Mouse (Mus musculus): ENCODE data around the gene Pxmp4. TPM values are rescaled to one million over a fixed set of nuclear protein-coding genes. Genes with fewer than 3 reads are reported as not detected.
A peak's percentile ranks its signal among the peaks of the same experiment; 100 is the strongest.

Gene Pxmp4
- total RNA-seq (2022) = 10 to 100 TPM; 13.2 to 15.2 (median 14.1) TPM

GRCm38 (mm10) chr2:154603638-154604153 lies at the start of gene Pxmp4:
Gene Pxmp4 (minus strand): TSS chr2:154603708.
- peak; percentile 99 to 100 for DNase-seq (ENCODE audit: low spot score in 2 of 2)

GRCm38 (mm10) chr2:154651363-154651762 lies 47.9 kb upstream of the Pxmp4 start, which contains the start of gene Chmp4b:
Gene Chmp4b (plus strand): TSS chr2:154651705.
- no peak for DNase-seq (ENCODE audit: low spot score in 2 of 2)

GRCm38 (mm10) chr2:154650404-154650803 lies 46.9 kb upstream of the Pxmp4 start:
- DNase-seq (ENCODE audit: low spot score in 2 of 2) = no peak

- DNase-seq (ENCODE audit: low spot score in 2 of 2) = no peak
Observed at GRCm38 (mm10) chr2:154648086-154648485, 44.6 kb upstream of the Pxmp4 start.

- DNase-seq (ENCODE audit: low spot score in 2 of 2) = no peak
Observed at GRCm38 (mm10) chr2:154646634-154647033, 43.1 kb upstream of the Pxmp4 start.

- DNase-seq (ENCODE audit: low spot score in 2 of 2) = no peak
Observed at GRCm38 (mm10) chr2:154642712-154643385, 39.3 kb upstream of the Pxmp4 start.

- no peak for DNase-seq (ENCODE audit: low spot score in 2 of 2)
Observed at GRCm38 (mm10) chr2:154642005-154642459, 38.5 kb upstream of the Pxmp4 start.

GRCm38 (mm10) chr2:154641176-154641575 lies 37.7 kb upstream of the Pxmp4 start:
- DNase-seq (ENCODE audit: low spot score in 2 of 2) = no peak

GRCm38 (mm10) chr2:154639115-154639514 lies 35.6 kb upstream of the Pxmp4 start:
- no peak for DNase-seq (ENCODE audit: low spot score in 2 of 2)

- DNase-seq (ENCODE audit: low spot score in 2 of 2) = no peak
Observed at GRCm38 (mm10) chr2:154638521-154638920, 35.0 kb upstream of the Pxmp4 start.

GRCm38 (mm10) chr2:154635826-154636225 lies 32.3 kb upstream of the Pxmp4 start:
- DNase-seq (ENCODE audit: low spot score in 2 of 2) = no peak

GRCm38 (mm10) chr2:154633876-154634644 lies 30.6 kb upstream of the Pxmp4 start:
- DNase-seq (ENCODE audit: low spot score in 2 of 2) = no peak

- DNase-seq (ENCODE audit: low spot score in 2 of 2) = no peak
Observed at GRCm38 (mm10) chr2:154633039-154633742, 29.7 kb upstream of the Pxmp4 start.

GRCm38 (mm10) chr2:154632203-154632780 lies 28.8 kb upstream of the Pxmp4 start:
- no peak for DNase-seq (ENCODE audit: low spot score in 2 of 2)

GRCm38 (mm10) chr2:154630531-154630930 lies 27.0 kb upstream of the Pxmp4 start:
- no peak for DNase-seq (ENCODE audit: low spot score in 2 of 2)

GRCm38 (mm10) chr2:154624137-154624536 lies 20.6 kb upstream of the Pxmp4 start:
- no peak for DNase-seq (ENCODE audit: low spot score in 2 of 2)

- DNase-seq (ENCODE audit: low spot score in 2 of 2) = no peak
Observed at GRCm38 (mm10) chr2:154621684-154622083, 18.2 kb upstream of the Pxmp4 start.

GRCm38 (mm10) chr2:154617061-154617460 lies 13.6 kb upstream of the Pxmp4 start:
- no peak for DNase-seq (ENCODE audit: low spot score in 2 of 2)

- DNase-seq (ENCODE audit: low spot score in 2 of 2) = no peak
Observed at GRCm38 (mm10) chr2:154615674-154616073, 12.2 kb upstream of the Pxmp4 start.

GRCm38 (mm10) chr2:154614841-154615576 lies 11.5 kb upstream of the Pxmp4 start:
- no peak for DNase-seq (ENCODE audit: low spot score in 2 of 2)

Measured in left cerebral cortex, adult 8-10 months (tissue).